Mouse (Mus musculus) monocyte, adult 5-6 weeks (primary cell): ENCODE measurements around the gene Chkb. TPM values are rescaled to one million over a fixed set of nuclear protein-coding genes. Genes with fewer than 3 reads are reported as not detected.

Experiments
- total RNA-seq: library from RNA; stranded (forward); fragments of 200-1000, 200-491, 200-594 nt; gene quantifications from 3 replicates; pipeline ENCODE4 v1.2.3, GENCODE M21; 2017

Gene Chkb
- total RNA-seq, 1 experiment from 2014 or later = 95.3 TPM

Other genes starting within 250 kb of the Chkb start
- 145 to 153 TPM (median 153 TPM) in 3 replicates for gene Plxnb2, start 249.1 kb downstream of the Chkb start, total RNA-seq
- gene Dennd6b, start 233.4 kb downstream of the Chkb start, total RNA-seq = 2.1 to 3.1 TPM (median 2.7 TPM) in 3 replicates
- gene Ppp6r2, start 218.4 kb downstream of the Chkb start, total RNA-seq = 16.8 to 32.5 TPM (median 19.4 TPM) in 3 replicates
- gene Sbf1, start 114.6 kb downstream of the Chkb start, total RNA-seq = 86.3 to 141 TPM (median 130 TPM) in 3 replicates
- gene Adm2, start 107.2 kb downstream of the Chkb start, total RNA-seq = not detected in 3 replicates
- not detected in 3 replicates for gene Miox, start 95.5 kb downstream of the Chkb start, total RNA-seq
- gene Lmf2, start 74.2 kb downstream of the Chkb start, total RNA-seq = 9.0 to 27.2 TPM (median 20.9 TPM) in 3 replicates
- gene Ncaph2, start 74.2 kb downstream of the Chkb start, total RNA-seq = 71.4 to 99.9 TPM (median 80.6 TPM) in 3 replicates
- 5.4 to 9.4 TPM (median 6.3 TPM) in 3 replicates for gene Sco2, start 56.1 kb downstream of the Chkb start, total RNA-seq
- gene Tymp, start 52.9 kb downstream of the Chkb start, total RNA-seq = 0.57 TPM in 1 of 3 replicates, not detected in the others
- gene Odf3b, start 50.6 kb downstream of the Chkb start, total RNA-seq = not detected in 3 replicates
- not detected in 3 replicates for gene Klhdc7b, start 45.0 kb downstream of the Chkb start, total RNA-seq
- gene Syce3, start 19.4 kb downstream of the Chkb start, total RNA-seq = not detected in 3 replicates
- gene Cpt1b, start 4.0 kb downstream of the Chkb start, total RNA-seq = 0.75 to 8.6 TPM (median 1.8 TPM) in 3 replicates
- gene C730034F03Rik, start 319 bp downstream of the Chkb start, total RNA-seq = 9.7 to 24.4 TPM (median 15.7 TPM) in 3 replicates
- gene Gm44502, start 212 bp downstream of the Chkb start, total RNA-seq = 0.76 to 1.2 TPM in 2 of 3 replicates, not detected in the other
- not detected in 3 replicates for gene Mapk8ip2, start 24.0 kb upstream of the Chkb start, total RNA-seq
- gene Arsa, start 47.5 kb upstream of the Chkb start, total RNA-seq = 11.2 to 12.6 TPM (median 11.7 TPM) in 3 replicates
- not detected in 3 replicates for gene Shank3, start 69.7 kb upstream of the Chkb start, total RNA-seq
- 0.85 TPM in 1 of 3 replicates, not detected in the others for gene Acr, start 138.4 kb upstream of the Chkb start, total RNA-seq
- gene Rabl2, start 162.0 kb upstream of the Chkb start, total RNA-seq = 0.87 to 1.2 TPM in 2 of 3 replicates, not detected in the other